Mouse (Mus musculus): ENCODE results near the gene Slc25a23.

The Slc25a23 gene

DNA sequence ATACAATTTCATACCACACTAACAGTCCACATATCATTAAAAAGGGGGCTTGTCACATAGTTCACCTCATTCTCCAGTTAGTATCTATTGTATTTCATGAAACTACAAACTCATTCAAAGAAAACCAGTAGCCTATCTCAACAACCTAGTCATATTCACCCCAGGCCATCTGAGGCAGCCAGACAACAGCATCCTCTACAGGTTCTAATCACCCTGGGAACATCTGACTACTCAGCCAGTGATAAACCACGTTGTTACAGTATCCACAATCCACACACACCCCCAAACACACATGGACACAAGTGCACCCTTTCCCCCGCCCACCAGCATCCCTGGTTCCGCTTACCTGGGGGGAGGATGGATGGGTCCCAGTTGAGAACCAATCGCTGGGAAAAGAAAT lies 32.2 kb downstream of the Slc25a23 start:
- intact Hi-C loops (cut with DNase I), result no loop called here

DNA sequence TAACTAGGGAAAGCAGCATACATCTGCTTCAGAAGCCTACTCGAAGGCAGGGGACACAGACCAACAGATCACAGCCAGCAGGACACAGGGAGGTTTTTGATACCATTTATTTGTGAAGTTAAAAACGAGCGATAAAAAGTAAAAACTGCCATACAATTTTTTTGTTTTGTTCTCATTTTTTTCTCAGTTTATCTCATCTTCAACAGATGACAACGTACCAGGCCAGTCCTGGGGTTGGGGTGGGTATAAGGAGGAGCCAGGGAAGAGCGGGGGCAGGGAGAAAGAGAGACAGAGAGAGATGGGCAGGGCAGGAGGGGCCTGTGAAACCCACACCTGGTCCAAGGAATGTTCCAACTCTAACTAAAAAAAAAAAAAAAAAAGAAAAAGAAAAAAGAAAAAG lies 38.7 kb downstream of the Slc25a23 start:
- intact Hi-C loops (cut with DNase I), result no loop called here

DNA sequence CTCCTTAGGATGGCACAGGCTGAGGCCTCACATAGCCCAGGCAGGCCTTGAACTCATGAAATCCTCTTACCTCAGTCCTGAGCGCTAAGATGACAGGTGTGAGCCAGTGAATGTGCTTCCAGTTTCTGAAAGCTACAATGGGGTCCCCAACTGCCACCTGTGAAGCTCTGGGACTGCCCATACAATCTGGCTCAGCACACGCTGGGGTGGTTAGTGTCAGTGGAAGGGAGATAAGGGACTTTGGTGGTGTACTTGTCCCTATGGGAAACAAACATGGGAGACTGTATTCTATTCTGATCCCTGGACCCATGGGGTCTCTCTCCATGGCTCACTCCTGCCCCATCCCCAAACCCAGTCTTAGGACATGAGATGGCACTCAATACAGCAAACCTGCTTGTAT lies 40.0 kb downstream of the Slc25a23 start:
- intact Hi-C loops (cut with DNase I), result no loop called here

DNA sequence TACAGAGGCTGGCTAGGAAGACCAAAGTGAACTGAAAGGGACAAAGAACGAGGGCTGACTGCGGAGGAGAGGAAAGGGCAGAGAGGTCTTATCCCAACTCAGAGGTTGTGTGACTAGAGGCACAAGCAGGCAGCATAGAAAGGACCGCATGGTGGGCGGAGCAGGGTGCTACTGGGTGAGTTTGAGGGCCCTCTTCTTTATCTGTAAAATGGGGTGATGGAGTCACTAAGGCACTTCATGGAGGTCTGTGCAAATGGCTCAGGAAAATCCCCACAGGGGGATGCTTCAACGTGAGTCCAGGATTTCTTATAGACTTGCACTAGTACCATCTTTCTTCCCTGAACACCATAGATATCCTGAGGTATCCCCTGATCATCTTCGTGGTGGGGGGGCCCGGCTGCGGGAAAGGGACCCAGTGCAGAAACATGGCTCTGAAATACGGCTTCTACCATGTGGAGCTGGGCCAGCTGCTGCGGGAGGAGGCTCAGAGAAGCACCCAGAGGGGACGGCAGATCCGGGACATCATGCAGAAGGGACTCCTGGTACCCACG lies 47.3 kb downstream of the Slc25a23 start:
- intact Hi-C loops (cut with DNase I), result no loop called here

DNA sequence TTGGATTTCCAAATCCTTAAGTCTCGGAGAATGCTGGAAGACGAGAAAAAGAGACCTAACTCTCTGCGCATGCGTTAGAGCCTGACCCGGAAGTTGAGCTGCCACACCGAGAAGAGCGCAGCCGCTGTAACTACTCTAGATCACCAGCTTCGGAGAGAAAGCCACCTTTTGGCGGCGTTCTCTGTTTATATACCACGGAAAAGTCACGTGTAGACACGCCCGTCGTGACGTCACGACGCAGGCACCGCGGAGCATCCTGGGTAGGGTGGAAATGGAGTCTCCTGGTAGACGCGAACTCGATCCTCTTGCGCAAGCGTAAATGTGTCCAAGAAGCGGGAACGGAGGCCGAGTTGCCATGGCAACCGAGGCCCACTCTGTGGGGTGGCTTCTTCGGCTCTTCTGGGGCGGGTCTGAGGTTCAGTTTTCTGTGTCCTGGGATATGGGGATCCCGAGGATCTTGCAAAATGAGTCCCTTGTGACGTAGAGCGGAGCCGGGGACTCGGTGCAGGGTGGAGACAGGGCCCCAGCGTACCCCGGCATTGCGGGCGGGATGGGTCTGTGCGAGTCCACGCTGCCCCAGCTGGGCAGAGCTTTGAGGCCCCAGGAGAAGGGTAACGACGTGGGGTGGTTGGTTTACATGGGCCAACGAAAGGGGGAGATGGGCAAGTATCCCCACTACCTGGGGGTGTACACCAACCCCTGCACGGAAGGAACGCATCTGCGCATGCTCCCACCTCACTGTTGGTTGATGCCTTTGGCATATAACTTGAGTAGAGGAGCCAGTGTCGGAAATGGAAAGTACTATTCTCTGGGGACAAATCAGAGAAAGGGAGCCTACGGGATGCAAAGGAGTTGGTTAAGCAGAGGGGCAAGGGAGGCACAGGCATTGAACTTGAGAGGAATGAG lies 48.2 kb downstream of the Slc25a23 start, which contains the start of the genes Gtf2f1 and Gm17949:
Gene Gtf2f1 (minus strand): TSS at position 53 of the 906 bp plus-strand sequence.
Gene Gm17949 (plus strand): TSS at position 234 of the 906 bp plus-strand sequence.
- intact Hi-C loops (cut with DNase I), result no loop called here

DNA sequence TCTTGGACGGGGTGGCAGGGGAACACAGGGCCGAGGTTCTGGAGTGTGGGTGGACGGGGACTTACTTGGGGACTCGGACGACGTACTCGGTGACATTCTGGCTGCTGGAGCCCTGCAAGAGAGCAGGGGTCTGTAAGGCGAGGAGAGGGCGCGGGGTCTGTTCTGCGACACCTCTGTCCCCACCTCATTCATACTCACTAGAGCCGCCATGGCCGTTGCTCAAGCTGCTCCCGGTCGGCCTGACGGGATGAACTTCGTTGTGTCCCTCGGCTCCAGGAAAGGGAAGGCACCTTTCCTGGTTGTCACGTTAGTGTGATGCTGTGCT lies 48.8 kb downstream of the Slc25a23 start:
- intact Hi-C loops (cut with DNase I), result no loop called here

DNA sequence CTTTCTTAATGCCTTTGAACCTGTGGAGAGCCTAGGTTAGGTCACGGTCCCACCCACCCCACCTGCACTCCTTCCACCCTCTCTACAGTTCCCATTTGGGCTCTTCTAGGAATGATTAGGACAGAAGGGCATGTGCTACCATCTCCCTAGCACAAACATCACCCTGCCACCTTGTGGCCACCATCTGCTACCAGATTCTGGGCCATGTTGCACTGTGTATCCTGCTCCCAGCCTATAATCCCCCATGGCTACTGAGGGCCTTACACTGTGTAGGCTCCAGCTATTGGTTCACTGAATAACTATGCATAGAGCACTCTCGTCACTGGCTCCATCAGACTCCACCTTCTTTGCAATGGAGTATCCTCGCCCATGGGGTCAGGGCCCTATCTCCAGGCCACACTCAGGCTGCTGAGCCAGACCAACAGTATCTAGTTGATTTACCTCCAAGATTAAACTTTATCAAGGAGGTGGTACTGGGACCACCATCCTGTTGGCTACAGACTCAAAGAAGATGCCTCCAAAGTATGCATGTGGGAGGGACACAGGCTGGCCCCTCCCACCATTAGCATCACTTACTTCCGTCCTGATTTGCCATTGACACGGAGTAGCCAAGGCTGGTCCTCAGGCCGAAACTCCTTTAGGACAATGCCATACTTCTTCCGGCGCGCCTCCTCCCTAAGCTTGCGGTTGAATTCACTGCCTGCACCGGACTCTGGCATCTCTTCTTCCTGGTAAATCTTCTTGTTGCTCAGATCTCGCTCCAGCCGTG lies 52.3 kb downstream of the Slc25a23 start:
- intact Hi-C loops (cut with DNase I), result no loop called here

DNA sequence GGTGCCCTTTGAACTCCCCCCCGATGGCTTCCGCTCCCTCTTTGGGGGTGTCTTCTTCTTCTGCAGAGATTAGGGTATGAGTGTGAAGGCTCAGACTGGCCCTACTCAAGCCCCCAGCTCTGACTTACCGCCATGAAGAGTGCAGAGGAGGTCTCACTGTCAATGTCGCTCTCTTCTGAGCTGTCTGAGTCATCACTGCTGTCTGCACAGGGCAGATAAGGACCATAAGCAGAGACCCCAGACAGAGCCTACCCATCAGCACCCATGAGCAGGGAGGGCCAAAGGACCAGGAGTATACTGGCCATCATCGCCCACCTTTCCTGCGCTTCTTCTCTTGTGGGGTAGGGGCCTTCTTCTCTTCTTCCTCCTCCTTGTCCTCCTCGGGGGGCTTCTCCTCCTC lies 55.7 kb downstream of the Slc25a23 start:
- intact Hi-C loops (cut with DNase I), result no loop called here

DNA sequence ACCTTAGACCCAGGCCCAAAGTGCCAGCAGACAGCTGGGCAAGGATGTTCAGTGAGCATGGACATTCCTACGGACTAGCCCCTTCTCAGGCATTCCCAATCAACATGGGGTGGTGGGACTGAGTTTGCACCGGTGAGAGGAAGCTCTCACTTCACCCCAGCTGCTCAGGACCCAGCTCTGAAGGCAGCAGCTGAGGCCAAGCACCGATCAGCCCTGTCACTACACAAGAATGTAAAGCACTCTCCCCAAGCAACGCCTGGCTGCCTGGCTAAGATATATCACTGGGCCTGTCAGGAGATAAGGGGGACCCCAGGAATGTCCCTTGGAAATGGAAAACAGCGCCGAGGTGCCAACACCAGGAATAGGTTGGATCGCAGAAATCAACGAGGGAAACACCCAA lies 58.4 kb downstream of the Slc25a23 start:
- intact Hi-C loops (cut with DNase I), result no loop called here

DNA sequence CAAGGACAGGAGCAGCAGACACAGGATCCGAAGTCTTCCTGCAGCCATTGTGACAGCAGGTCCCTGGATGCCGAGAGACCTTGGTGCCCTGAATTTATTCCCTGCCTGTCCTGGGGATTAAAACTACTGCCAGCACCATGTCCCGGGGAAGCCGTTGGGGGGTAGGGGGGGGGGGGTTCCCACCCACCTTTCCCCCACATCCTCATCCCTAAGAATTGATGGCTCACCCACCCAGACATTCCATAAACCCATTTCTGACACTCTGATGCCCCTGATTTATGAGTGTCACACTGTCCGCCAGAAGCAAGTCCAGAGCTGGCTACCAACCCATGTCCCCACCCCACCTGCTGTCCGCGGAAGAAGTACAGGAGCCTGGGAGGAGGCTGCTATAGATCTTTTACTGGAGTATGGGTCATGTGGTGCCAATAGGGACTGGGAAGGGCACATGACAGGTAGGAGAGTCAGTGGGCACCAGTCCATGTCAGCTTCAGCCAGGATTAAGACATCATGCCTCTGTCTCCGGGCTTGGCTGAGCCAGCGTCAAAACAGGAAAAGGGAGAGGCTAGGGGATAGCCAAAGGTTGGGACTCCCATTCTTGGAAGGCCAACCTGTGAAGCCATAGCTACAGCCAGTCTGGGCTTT lies 59.6 kb downstream of the Slc25a23 start, which contains the start of gene Pspn:
Gene Pspn (minus strand): TSS at position 51 of the 642 bp plus-strand sequence.
- intact Hi-C loops (cut with DNase I), result loop anchor here (10.0 kb wide), 1 partner anchor 335 kb away; no protein-coding TSS in a partner anchor

DNA sequence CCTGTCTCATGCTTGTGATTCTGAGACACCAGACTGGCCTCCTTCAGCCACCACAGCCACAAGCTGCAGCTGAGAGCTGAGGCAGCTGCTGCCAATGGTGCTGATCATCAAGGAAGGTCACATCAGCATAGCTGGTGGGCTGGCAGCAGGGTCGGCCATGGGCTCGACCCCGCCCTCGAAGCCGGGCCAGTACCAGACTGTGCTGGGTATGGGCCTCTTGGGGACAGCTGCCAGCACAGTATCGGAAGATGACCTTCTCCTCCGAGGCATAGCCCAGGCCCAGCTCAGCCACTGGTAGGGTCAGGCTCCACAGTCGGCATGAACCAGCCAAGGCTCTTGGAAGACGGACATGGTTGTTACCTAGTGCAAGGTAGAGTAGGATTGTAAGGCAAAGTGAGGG lies 60.2 kb downstream of the Slc25a23 start:
- intact Hi-C loops (cut with DNase I), result loop anchor here (10.0 kb wide), 1 partner anchor 335 kb away; no protein-coding TSS in a partner anchor

DNA sequence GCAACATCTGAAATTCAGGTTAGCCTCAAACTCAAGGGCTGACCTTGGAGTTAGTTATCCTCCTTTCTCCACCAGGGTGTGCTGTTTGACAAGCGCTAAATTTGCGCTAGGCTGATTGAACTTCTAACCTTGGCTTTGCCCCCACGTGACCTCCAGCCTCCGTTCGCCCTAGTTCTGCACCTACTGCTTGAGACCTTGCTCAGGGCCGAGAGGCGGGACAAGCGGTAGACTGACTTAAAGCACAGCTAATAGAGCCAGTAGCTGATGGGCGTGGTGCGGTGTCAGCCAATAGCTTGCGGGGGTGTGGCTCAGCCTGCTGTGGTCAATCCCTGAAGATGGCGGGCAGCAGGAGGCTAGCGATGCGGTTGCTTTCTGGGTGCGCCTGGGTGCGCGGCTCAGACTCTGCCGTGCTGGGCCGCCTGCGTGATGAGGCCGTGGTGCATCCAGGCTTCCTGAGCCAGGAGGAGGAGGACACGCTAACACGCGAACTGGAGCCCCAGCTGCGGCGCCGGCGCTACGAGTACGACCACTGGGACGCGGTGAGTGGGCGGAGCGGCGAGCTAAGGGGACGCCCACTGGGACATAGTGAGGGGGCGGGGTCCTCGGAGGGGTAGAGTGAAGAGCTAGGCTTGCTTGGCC lies 62.5 kb downstream of the Slc25a23 start, which contains the start of gene Alkbh7:
Gene Alkbh7 (plus strand): TSS at position 311 of the 639 bp plus-strand sequence.
- intact Hi-C loops (cut with DNase I), result loop anchor here (2.0 to 10.0 kb wide), 2 partner anchors 170 to 338 kb away; no protein-coding TSS in a partner anchor

DNA sequence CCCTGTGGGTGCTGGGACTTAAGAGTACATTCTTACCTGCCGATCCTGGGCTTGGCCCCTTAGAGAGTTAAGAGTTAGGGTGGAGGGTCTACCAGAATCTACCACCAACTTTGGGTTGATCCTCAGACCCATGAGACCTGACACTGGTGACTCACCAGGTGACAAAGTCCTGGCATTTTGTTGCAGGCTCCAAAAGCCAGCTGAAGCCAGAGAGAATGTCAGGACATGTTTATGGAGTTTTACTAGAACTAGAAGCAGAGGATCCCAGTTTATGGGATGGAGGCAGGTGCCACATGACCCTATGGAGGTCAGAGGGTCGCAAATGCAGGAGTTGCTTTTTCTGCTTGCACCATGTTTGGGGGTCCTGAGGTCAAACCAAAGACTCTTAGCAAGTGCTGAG lies 63.2 kb downstream of the Slc25a23 start:
- intact Hi-C loops (cut with DNase I), result loop anchor here (2.0 to 10.0 kb wide), 2 partner anchors 170 to 338 kb away; no protein-coding TSS in a partner anchor

DNA sequence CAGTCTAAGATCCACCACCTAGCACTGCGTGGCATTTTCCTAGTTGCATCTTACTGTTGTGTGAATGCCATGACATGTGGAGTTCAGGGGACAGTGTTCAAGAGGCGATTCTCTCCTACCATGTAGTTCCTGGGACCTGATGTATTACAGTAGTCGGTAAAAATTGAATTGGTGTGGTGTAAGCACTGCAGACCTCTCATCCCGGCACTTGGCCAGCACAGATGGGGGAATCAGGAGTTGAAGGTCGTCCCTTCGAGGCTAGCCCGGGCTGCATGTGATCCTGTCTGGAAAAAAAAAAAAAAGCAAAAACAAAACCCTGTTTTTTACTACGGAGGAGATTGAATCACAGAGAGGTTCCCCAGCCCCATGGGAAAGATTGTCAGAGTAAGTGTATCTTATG lies 64.6 kb downstream of the Slc25a23 start:
- intact Hi-C loops (cut with DNase I), result loop anchor here (10.0 kb wide), 1 partner anchor 340 kb away; no protein-coding TSS in a partner anchor
